Mouse (Mus musculus) embryonic fibroblast, embryonic 13.5 days (primary cell): ENCODE data around the gene Tox2. TPM values are rescaled to one million over a fixed set of nuclear protein-coding genes. Genes with fewer than 3 reads are reported as not detected.
A peak's percentile ranks its signal among the peaks of the same experiment; 100 is the strongest.

Source experiments
- H3K27ac ChIP-seq: 2 replicates; pipeline ENCODE4 v1.5.1; 2012; ENCODE audit warnings: low read length, control low read depth, inconsistent platforms; ENCODE audit not compliant: insufficient read depth
- H3K4me1 ChIP-seq: 2 replicates; pipeline ENCODE4 v1.6.1; 2011; ENCODE audit warnings: low read length; ENCODE audit not compliant: control insufficient read depth, insufficient read depth
- H3K4me3 ChIP-seq: 2 replicates; pipeline ENCODE4 v1.5.1; 2011; ENCODE audit warnings: mild to moderate bottlenecking, control low read depth, low read length; ENCODE audit not compliant: insufficient read depth
- CTCF ChIP-seq: IDR thresholded peaks from 2 replicates; pipeline ENCODE4 v1.5.1; 2011; ENCODE audit warnings: mild to moderate bottlenecking, control low read depth, low read length, moderate library complexity, borderline replicate concordance; ENCODE audit not compliant: insufficient read depth
- POLR2A ChIP-seq: IDR thresholded peaks from 2 replicates; pipeline ENCODE4 v1.6.1; 2011; ENCODE audit warnings: low read depth, mild to moderate bottlenecking, control low read depth, low read length, moderate library complexity
- polyA plus RNA-seq: library from polyadenylated mRNA; stranded (reverse); fragments of >200 nt; gene quantifications from 2 replicates; pipeline ENCODE4 v1.2.4, GENCODE M21; 2011; ENCODE audit warnings: low read depth; ENCODE audit not compliant: missing spikeins, insufficient read length

Tox2 gene
- polyA plus RNA-seq, 1 experiment: not detected

DNA sequence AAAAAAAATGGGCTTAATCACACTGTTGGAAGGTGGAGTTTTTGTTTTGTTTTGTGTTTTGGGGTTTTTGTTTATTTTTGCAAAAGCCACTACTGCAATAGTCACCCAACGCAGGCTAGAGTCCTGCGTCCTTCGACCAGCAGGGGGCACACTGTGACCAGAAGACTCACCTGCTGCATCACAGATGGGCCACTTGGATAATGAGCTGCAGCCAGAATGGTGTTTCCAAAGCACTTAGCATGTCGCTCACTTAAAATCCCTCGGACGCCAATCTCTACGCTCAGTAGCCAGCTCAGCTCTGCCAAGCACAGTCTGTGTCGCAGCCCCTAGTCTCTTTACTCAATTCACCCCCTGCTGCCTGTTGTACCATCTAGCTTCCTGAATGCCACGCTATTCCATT lies 137.3 kb downstream of the Tox2 start:
- Histone ChIP-seq H3K4me1 (peaks cover 2% of the 10 kb centered on the region), H3K27ac (no peak overlapping the region), H3K4me3 (no peak overlapping the region)
- TF ChIP-seq POLR2A (no peak), CTCF (peak; percentile 96)

DNA sequence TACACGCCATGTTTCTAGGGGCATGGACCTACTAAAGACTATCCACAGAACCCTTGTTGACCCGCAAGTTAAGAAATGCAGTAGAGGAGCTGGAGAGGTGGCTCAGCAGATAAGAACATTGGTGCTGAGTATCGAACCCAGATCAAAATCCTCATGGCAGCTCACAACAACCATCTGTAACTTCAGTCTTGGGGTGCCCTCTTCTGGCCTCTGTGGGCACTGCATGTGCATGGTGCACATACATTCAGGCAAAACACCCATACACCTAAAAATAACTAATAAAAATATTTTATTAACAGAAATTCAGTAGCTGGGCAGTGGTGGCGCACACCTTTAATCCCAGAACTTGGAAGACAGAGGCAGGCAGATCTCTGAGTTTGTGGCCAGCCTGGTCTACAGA lies 140.7 kb downstream of the Tox2 start:
- H3K27ac ChIP-seq: no peak overlapping the region
- H3K4me1 ChIP-seq: peaks cover 13% of the 10 kb centered on the region
- no peak for TF ChIP-seq POLR2A
- TF ChIP-seq CTCF: peak; percentile 4; the same call in 1 of the 2 replicates
- no peak overlapping the region for H3K4me3 ChIP-seq

DNA sequence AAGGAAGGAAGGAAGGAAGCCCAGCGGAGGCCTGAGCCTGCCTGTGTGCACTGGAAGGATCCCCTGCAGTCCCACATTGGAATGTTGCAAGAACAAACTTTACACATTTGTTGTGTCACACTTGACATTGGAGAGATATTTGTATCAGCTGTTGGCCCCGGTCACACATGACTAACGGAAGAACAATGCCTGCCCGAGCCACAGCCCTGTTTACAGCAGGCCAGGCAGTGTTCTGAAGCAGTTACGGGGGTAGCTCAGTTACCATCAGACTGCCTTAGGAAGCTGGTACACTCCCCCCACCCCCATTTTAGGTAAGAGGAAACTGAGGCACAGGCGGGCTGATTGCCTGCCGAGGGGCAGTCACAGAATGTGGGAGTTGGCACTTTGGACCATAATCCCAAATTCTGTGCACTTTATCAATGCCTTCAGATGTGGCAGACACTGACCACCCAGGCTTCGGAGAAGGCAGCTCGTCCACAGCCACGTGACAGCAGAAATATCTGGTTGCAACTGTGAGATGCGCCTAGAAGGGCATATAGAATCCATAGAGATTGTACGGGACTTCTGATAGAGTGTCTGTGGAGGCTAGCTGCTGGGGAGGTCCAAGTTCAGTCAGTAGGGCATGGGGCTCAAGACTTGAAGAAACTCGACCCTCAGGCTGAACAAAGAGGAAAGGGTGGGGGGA lies 142.2 kb downstream of the Tox2 start:
- Histone ChIP-seq H3K4me1 (peaks cover 24% of the 10 kb centered on the region), H3K27ac (peak overlapping the region; percentile 20), H3K4me3 (no peak overlapping the region)
- no peak for TF ChIP-seq POLR2A
- no peak for TF ChIP-seq CTCF

DNA sequence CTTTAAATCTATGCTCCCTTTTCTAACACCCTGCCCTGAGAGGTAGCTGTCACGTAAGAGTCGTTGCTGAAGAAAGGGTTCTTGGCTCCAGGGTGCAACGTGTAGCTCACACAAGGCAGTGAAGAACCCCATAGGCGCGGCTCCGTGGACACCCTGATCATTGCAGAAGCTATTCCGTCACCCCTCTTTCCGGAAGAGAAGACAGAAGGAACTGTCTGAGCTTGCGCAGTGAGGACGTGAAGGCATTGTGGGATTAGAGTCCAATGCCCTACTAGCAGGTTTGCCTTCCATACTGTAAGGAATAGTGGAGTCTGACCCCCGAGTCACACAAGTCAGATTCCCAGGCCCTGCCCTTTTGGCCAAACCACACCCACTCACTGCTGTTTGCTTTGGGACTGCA lies 143.6 kb downstream of the Tox2 start:
- H3K4me3 ChIP-seq: no peak overlapping the region
- H3K27ac ChIP-seq: no peak overlapping the region
- TF ChIP-seq CTCF: no peak
- no peak for TF ChIP-seq POLR2A
- H3K4me1 ChIP-seq: peaks cover 24% of the 10 kb centered on the region

DNA sequence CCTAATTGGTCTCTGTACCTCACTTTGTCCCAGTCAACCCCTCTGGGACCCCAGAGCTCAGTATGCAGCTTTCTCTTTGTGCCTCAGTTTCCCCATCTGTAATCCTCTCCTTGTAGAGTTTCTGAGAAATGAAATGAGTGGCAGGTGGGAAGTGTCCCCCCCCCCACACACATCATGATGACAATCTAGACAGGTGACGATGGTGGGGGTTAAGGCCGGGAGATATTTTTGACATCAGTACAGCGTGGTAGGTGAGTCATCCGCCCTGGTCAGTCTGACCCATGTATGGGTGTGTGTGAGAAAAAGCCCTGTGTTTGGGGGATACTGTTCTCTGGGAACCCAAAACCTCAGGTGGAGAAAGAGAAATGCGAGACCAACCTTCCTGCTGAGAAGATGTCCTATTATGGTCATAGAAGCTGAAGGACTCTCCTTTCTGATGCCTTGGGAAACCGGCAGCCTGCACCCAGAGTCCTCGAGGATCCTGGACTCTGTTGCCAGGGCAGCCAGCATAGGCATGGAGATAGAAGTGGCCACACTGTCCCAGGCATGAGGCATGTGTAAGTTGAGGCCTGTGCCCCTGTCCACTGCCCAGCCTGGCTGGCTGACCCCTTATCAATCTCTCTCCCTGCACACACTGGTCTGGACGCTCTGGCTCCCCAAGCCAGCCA lies 144.7 kb downstream of the Tox2 start:
- TF ChIP-seq CTCF: no peak
- no peak for TF ChIP-seq POLR2A
- Histone ChIP-seq H3K4me1 (peaks cover 24% of the 10 kb centered on the region), H3K4me3 (no peak overlapping the region), H3K27ac (peak overlapping the region; percentile 7; the same call in 1 of the 2 replicates)

DNA sequence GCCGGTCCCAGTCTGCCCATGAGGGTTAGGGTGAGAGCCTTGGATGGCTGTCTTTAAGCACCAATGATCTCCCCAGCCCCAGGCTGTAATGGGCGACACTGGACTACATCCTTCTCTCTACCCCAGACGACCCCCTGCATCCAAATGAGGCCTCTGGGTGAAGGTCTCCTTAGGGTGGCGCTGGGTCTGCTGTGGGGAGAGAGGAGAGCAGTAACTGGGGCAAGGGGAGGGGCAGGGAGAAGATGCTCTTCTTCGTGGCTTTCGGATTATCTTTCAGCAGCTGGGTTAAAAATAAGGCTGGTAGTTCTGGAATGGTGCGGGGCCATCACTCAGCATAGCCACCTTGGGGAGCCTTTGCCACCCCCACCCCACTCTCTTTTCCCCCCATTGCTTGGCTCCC lies 145.8 kb downstream of the Tox2 start:
- H3K27ac ChIP-seq: peak overlapping the region; percentile 99
- H3K4me3 ChIP-seq: no peak overlapping the region
- peaks cover 26% of the 10 kb centered on the region for H3K4me1 ChIP-seq
- TF ChIP-seq POLR2A (no peak), CTCF (no peak)

DNA sequence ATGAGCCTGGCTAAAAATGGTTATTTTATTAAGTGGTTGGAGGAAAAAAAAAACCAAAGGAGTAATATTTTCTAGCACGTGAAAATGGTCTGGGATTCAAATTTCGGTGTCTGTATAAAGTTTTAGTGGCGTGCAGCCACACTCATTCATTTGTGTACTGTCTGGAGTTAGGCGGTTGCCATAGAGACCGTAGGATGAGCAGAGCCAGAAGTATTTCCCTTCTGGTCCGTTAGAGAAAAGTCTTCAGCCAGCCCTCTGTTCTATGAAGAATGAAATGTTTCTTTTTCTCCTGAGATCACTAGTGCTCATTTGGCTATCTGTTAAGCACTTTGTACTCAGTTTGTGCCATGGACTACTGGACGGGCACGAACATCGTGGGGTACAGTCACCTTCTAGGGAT lies 146.5 kb downstream of the Tox2 start:
- Histone ChIP-seq H3K27ac (peak overlapping the region; percentile 99), H3K4me1 (peaks cover 27% of the 10 kb centered on the region), H3K4me3 (no peak overlapping the region)
- TF ChIP-seq CTCF (no peak), POLR2A (no peak)

DNA sequence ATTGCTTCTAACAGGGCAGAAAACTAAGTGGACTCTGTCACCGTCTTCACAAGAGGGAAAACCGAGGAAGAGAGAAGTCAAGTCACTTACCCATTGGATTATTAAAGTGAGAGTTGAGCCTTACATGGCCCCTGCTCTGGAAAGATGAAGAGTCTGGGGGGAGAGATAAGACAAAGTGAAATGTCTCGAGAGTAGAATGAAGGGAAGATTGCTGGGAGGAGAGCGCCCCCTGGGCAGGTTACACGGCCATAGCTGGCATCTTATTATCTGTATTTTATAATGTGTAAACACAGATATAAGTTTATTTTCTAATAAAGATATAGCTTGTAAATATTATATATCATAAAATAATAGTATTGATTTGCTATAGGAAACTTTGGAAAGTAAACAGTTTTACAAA lies 147.5 kb downstream of the Tox2 start:
- Histone ChIP-seq H3K4me3 (no peak overlapping the region), H3K4me1 (peaks cover 23% of the 10 kb centered on the region), H3K27ac (peak overlapping the region; percentile 93)
- TF ChIP-seq CTCF (no peak), POLR2A (no peak)

DNA sequence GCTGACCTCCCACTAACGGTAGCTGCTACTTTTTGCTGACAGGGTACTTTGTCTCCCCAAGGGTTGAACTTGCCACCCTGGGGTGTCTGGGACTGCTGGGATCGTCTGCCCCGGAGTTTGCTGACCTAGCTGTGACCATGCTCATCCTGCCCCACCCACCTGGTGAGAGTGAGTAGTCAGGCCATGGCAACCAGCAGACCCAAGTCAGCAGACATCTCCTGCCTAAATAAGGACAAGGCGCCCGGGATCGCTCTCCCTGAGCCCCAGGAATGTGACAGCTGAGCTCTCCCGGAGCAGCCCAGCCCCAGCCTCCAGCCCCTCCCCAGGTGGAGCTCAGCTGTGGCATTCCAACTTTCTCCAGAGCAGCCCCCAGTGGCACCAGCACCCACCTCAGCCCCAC lies 150.8 kb downstream of the Tox2 start:
- Histone ChIP-seq H3K4me3 (no peak overlapping the region), H3K4me1 (peaks cover 21% of the 10 kb centered on the region), H3K27ac (peak overlapping the region; percentile 51)
- TF ChIP-seq CTCF: no peak
- no peak for TF ChIP-seq POLR2A

DNA sequence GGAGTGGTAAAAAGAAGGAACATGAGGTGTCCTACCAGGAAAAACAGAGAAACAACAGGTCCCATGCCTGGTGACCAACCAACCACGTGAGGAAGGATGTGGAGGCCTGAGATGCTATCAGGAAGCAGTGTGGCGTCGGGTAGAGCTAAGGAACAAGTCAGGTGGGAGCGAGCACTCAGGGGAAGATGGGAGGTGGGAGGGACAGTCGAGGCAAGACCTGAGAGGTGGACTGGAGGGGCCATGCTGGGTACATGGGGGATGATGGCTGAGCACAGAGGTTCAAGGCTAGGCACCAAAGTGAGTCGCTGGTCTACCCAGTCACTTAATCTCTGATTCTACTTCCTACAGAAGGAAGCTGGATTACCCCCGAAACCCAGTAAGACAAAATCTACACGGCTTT lies 152.7 kb downstream of the Tox2 start:
- Histone ChIP-seq H3K4me3 (no peak overlapping the region), H3K27ac (no peak overlapping the region; the same call in 1 of the 2 replicates), H3K4me1 (peaks cover 19% of the 10 kb centered on the region)
- TF ChIP-seq CTCF (no peak), POLR2A (no peak)
